Comparison of ENCODE assay signal across 22 mouse cellular contexts in the genomic region with DNA sequence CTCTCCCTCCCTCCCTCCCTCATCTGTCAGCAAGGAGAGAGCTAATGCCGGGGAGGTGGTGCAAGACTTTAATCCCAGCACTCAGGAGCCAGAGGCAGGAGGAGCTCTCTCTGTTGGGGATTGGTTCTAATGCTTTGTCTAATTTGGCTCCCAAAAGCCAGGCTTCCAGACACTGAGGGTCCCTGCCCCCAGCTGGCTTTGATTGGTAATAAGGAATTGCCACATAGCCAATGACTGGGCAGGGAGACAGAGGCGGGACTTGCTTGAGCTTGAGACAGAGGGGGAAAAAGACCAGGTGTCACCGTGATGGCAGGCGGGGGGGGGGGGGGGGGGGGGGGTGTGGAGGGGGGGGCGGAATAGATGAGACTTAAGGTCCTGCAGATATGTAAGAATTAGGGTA. TPM values are rescaled to one million over a fixed set of nuclear protein-coding genes. Genes with fewer than 3 reads are reported as not detected.
A peak's percentile ranks its signal among the peaks of the same experiment; 100 is the strongest.
DNase-seq lines count a peak whose midpoint lies in the region; ATAC-seq and TF ChIP-seq lines count a peak whose summit lies in the region.
"Had no signal": no experiment of that assay in that cellular context is flagged by ENCODE, and none has a peak within 500 bp of the region (broad histone marks: within the 10 kb centered on the region; RNA-seq: fewer than 3 reads in every experiment).

No protein-coding gene starts in this region.

- H3K27me3 ChIP-seq in hindbrain, embryonic 10.5 days (ENCODE audit: insufficient read depth, poor library complexity, severe bottlenecking) = no peaks in the 10 kb centered on the region
- H3K27me3 ChIP-seq in hindbrain, embryonic 13.5 days = no peaks in the 10 kb centered on the region
- H3K27me3 ChIP-seq in midbrain, postnatal 0 days (ENCODE audit: insufficient read depth, low read length) = no peaks in the 10 kb centered on the region
- H3K27me3 ChIP-seq in midbrain, embryonic 10.5 days (ENCODE audit: low read depth, poor library complexity, severe bottlenecking) = no peaks in the 10 kb centered on the region
- no peaks in the 10 kb centered on the region for H3K27me3 ChIP-seq in thymus, adult 2 months (ENCODE audit: control insufficient read depth, insufficient read depth, low read length)
- H3K27me3 ChIP-seq: liver, embryonic 12.5 days; lung, embryonic 15.5 days; stomach, embryonic 15.5 days had no signal

- no peaks in the 10 kb centered on the region for H3K9me3 ChIP-seq in hindbrain, embryonic 10.5 days
- no peaks in the 10 kb centered on the region for H3K9me3 ChIP-seq in hindbrain, embryonic 13.5 days
- H3K9me3 ChIP-seq in midbrain, postnatal 0 days (ENCODE audit: low read length) = no peaks in the 10 kb centered on the region
- H3K9me3 ChIP-seq in midbrain, embryonic 10.5 days (replicated peaks) = no peaks in the 10 kb centered on the region
- H3K9me3 ChIP-seq: liver, embryonic 12.5 days; lung, embryonic 15.5 days; stomach, embryonic 15.5 days had no signal

- WGBS in hindbrain, embryonic 10.5 days = 34% methylated on average over 3 of the region's 5 CpGs
- 25% methylated on average over 4 of the region's 5 CpGs for WGBS in hindbrain, embryonic 13.5 days
- 17% methylated on average over 1 of the region's 5 CpGs for WGBS in midbrain, postnatal 0 days
- WGBS in midbrain, embryonic 10.5 days = 28% methylated on average over 3 of the region's 5 CpGs
- WGBS in thymus, adult 2 months = 40% methylated on average over 5 of the region's 5 CpGs

- peak; percentile 4 for DNase-seq in hindbrain, embryonic 10.5 days (ENCODE audit: low spot score)
- DNase-seq in midbrain, postnatal 0 days (ENCODE audit: low spot score) = peak; percentile 19
- DNase-seq in midbrain, embryonic 10.5 days (ENCODE audit: low spot score) = no peak
- DNase-seq in embryo, embryonic 10.5 days (ENCODE audit: low spot score) = peak; percentile 28
- DNase-seq in retina, embryonic 14.5 days (ENCODE audit: low spot score) = peak; percentile 18
- DNase-seq in thymus, adult 2 months = no peak
- DNase-seq in left cerebral cortex, postnatal 36 days (ENCODE audit: low spot score in 2 of 2) = no peak
- DNase-seq: adrenal gland, adult 2 months; B cell, adult 2 months; cerebellum, adult 11-12 months; cerebellum, postnatal 36 days; gastrocnemius, adult 2 months; heart, postnatal 4 days; left cerebral cortex, postnatal 4 days; thymus, postnatal 14 days had no signal

- no peak for TF ChIP-seq CTCF in midbrain, postnatal 0 days (IDR thresholded peaks at IDR 0.05)
- TF ChIP-seq CTCF in thymus, adult 2 months (IDR thresholded peaks at IDR 0.05; ENCODE audit: borderline replicate concordance, control insufficient read depth, extremely low read depth, insufficient read depth, low read length, poor library complexity) = no peak

- intact Hi-C loops in left cerebral cortex, postnatal 36 days (cut with DNase I) = no loop called here

- H3K36me3 ChIP-seq in hindbrain, embryonic 10.5 days = no peaks in the 10 kb centered on the region
- H3K36me3 ChIP-seq in hindbrain, embryonic 13.5 days = no peaks in the 10 kb centered on the region
- H3K36me3 ChIP-seq in midbrain, postnatal 0 days (ENCODE audit: insufficient read depth, low read length) = no peaks in the 10 kb centered on the region
- no peaks in the 10 kb centered on the region for H3K36me3 ChIP-seq in midbrain, embryonic 10.5 days
- H3K36me3 ChIP-seq in thymus, adult 2 months (ENCODE audit: control insufficient read depth, insufficient read depth, low read length) = no peaks in the 10 kb centered on the region
- H3K36me3 ChIP-seq: liver, embryonic 12.5 days; lung, embryonic 15.5 days; stomach, embryonic 15.5 days had no signal

- no peak overlapping the region for H3K9ac ChIP-seq in hindbrain, embryonic 13.5 days
- no peak overlapping the region for H3K9ac ChIP-seq in midbrain, postnatal 0 days (replicated peaks; ENCODE audit: low read length, poor library complexity, severe bottlenecking)
- H3K9ac ChIP-seq: liver, embryonic 12.5 days; lung, embryonic 15.5 days; stomach, embryonic 15.5 days had no signal

- no peak for TF ChIP-seq POLR2A in thymus, adult 2 months (IDR thresholded peaks at IDR 0.05; ENCODE audit: control insufficient read depth, extremely low read depth, insufficient read depth, low read length, poor library complexity)

- H3K27ac ChIP-seq in hindbrain, embryonic 10.5 days = no peak overlapping the region
- no peak overlapping the region for H3K27ac ChIP-seq in hindbrain, embryonic 13.5 days
- no peak overlapping the region for H3K27ac ChIP-seq in midbrain, postnatal 0 days (ENCODE audit: low read depth, low read length)
- no peak overlapping the region for H3K27ac ChIP-seq in midbrain, embryonic 10.5 days (replicated peaks)
- H3K27ac ChIP-seq in thymus, adult 2 months (ENCODE audit: control insufficient read depth, insufficient read depth, low read length) = no peak overlapping the region
- H3K27ac ChIP-seq: gastrocnemius, adult 2 months; kidney, postnatal 0 days; liver, embryonic 12.5 days; lung, embryonic 15.5 days; stomach, embryonic 15.5 days had no signal

- ATAC-seq in hindbrain, embryonic 13.5 days (ENCODE audit: low FRiP score) = no peak
- no peak for ATAC-seq in midbrain, postnatal 0 days (ENCODE audit: low FRiP score)
- ATAC-seq: forebrain, embryonic 16.5 days; intestine, embryonic 16.5 days; liver, embryonic 12.5 days had no signal

- H3K4me3 ChIP-seq in hindbrain, embryonic 10.5 days = no peak overlapping the region
- H3K4me3 ChIP-seq in hindbrain, embryonic 13.5 days = no peak overlapping the region
- H3K4me3 ChIP-seq in midbrain, postnatal 0 days (ENCODE audit: low read depth, low read length) = no peak overlapping the region
- H3K4me3 ChIP-seq in midbrain, embryonic 10.5 days = no peak overlapping the region
- H3K4me3 ChIP-seq in thymus, adult 2 months (ENCODE audit: control insufficient read depth, insufficient read depth, low read length) = no peak overlapping the region
- H3K4me3 ChIP-seq: gastrocnemius, adult 2 months; liver, embryonic 12.5 days; lung, embryonic 15.5 days; stomach, embryonic 15.5 days had no signal

- H3K4me1 ChIP-seq in hindbrain, embryonic 10.5 days (replicated peaks) = no peaks in the 10 kb centered on the region
- no peaks in the 10 kb centered on the region for H3K4me1 ChIP-seq in hindbrain, embryonic 13.5 days (replicated peaks)
- H3K4me1 ChIP-seq in midbrain, postnatal 0 days (ENCODE audit: insufficient read depth, low read length) = no peaks in the 10 kb centered on the region
- H3K4me1 ChIP-seq in midbrain, embryonic 10.5 days = no peaks in the 10 kb centered on the region
- no peaks in the 10 kb centered on the region for H3K4me1 ChIP-seq in thymus, adult 2 months (replicated peaks; ENCODE audit: control insufficient read depth, insufficient read depth, low read length)
- H3K4me1 ChIP-seq: liver, embryonic 12.5 days; lung, embryonic 15.5 days; stomach, embryonic 15.5 days had no signal

- no peak overlapping the region for H3K4me2 ChIP-seq in hindbrain, embryonic 13.5 days
- no peak overlapping the region for H3K4me2 ChIP-seq in midbrain, postnatal 0 days (ENCODE audit: low read depth, low read length, poor library complexity, severe bottlenecking)
- H3K4me2 ChIP-seq: liver, embryonic 12.5 days; lung, embryonic 15.5 days; stomach, embryonic 15.5 days had no signal

RNA-seq across cellular contexts. Expression of a gene that starts 24.6 kb away (rescaled TPM):
- polyA plus RNA-seq in hindbrain, embryonic 10.5 days (2016; fragmentation: Nextera tagmentation; extraction: Ambion mirVana) = 143 and 150 TPM in 2 replicates
- polyA plus RNA-seq in hindbrain, embryonic 13.5 days (2015; fragmentation: Nextera tagmentation; extraction: Ambion mirVana) = 166 and 169 TPM in 2 replicates
- 210 and 229 TPM in 2 replicates for total RNA-seq in midbrain, postnatal 0 days (2014; rRNA removed)
- polyA plus RNA-seq in midbrain, postnatal 0 days (2015; fragmentation: Nextera tagmentation; extraction: Ambion mirVana) = 165 and 179 TPM in 2 replicates
- polyA plus RNA-seq in midbrain, embryonic 10.5 days (2016; fragmentation: Nextera tagmentation; extraction: Ambion mirVana) = 147 TPM in 2 replicates
- 126 and 145 TPM in 2 replicates for polyA plus RNA-seq in thymus, adult 2 months (2012; rRNA removed)
- total RNA-seq in left cerebral cortex, postnatal 36 days (2021) = 100 to 1,000 TPM; 478 to 491 TPM

Comparison
In these comparisons a context has a peak if more than half of its experiments do, and no peak if none do; other contexts are left out.
1. DNase-seq: peak in hindbrain, embryonic 10.5 days (single experiment), midbrain, postnatal 0 days (single experiment), embryo, embryonic 10.5 days (single experiment) and retina, embryonic 14.5 days (single experiment); none in midbrain, embryonic 10.5 days (single experiment), thymus, adult 2 months (single experiment) and left cerebral cortex, postnatal 36 days (0 of 2).